Mouse (Mus musculus) brain, adult 2 months (tissue): ENCODE measurements at regions not wholly inside any gene's neighbourhood (a gene's known extent, or its start where the extent isn't known, plus 50 kb on each side); places are given as distances from the start of the nearest gene placed in this dataset.

Experiments
- DNase-seq: peaks from one replicate; pipeline ENCODE4 v3.0.0; 2011; ENCODE audit warnings: low read depth, low spot score

- DNase-seq: peak; percentile 81
Measured at GRCm38 (mm10) chr3:35102715-35103591, 452.7 kb downstream of the Sox2 start.

- no peak for DNase-seq
Measured at GRCm38 (mm10) chr3:35104884-35105283, 454.7 kb downstream of the Sox2 start.

GRCm38 (mm10) chr3:35106097-35106496 lies 455.9 kb downstream of the Sox2 start:
- no peak for DNase-seq

- DNase-seq: no peak
Measured at GRCm38 (mm10) chr3:35133477-35133876, 483.3 kb downstream of the Sox2 start.

GRCm38 (mm10) chr3:35141500-35142220 lies 491.5 kb downstream of the Sox2 start:
- peak; percentile 10 for DNase-seq

GRCm38 (mm10) chr3:35142683-35143082 lies 492.5 kb downstream of the Sox2 start:
- DNase-seq: no peak

- no peak for DNase-seq
Measured at GRCm38 (mm10) chr3:35145569-35145968, 495.4 kb downstream of the Sox2 start.

- DNase-seq: peak; percentile 11
Measured at GRCm38 (mm10) chr3:35146681-35147080, 496.5 kb downstream of the Sox2 start.

- peak; percentile 60 for DNase-seq
Measured at GRCm38 (mm10) chr3:35149251-35149691, 499.1 kb downstream of the Sox2 start.

- DNase-seq: peak; percentile 68
Measured at GRCm38 (mm10) chr3:35152191-35152590, 502.0 kb downstream of the Sox2 start.

GRCm38 (mm10) chr3:35154266-35154665 lies 504.1 kb downstream of the Sox2 start:
- DNase-seq: no peak

- no peak for DNase-seq
Measured at GRCm38 (mm10) chr3:35168676-35169075, 518.5 kb downstream of the Sox2 start.

GRCm38 (mm10) chr3:35178759-35179440 lies 528.7 kb downstream of the Sox2 start:
- DNase-seq: no peak

GRCm38 (mm10) chr3:35208526-35208925 lies 545.4 kb upstream of the Atp11b start:
- DNase-seq: peak; percentile 24

- no peak for DNase-seq
Measured at GRCm38 (mm10) chr3:35219394-35219793, 534.5 kb upstream of the Atp11b start.

GRCm38 (mm10) chr3:35221183-35221582 lies 532.7 kb upstream of the Atp11b start:
- DNase-seq: no peak

- no peak for DNase-seq
Measured at GRCm38 (mm10) chr3:35222251-35222650, 531.7 kb upstream of the Atp11b start.

- peak; percentile 55 for DNase-seq
Measured at GRCm38 (mm10) chr3:35225051-35225701, 528.7 kb upstream of the Atp11b start.

GRCm38 (mm10) chr3:35225774-35226365 lies 528.0 kb upstream of the Atp11b start:
- peak; percentile 21 for DNase-seq

GRCm38 (mm10) chr3:35231158-35231928 lies 522.6 kb upstream of the Atp11b start:
- DNase-seq: no peak
